Mouse (Mus musculus) olfactory bulb, adult 2 months (tissue): ENCODE measurements around the gene Adgrf1. TPM values are rescaled to one million over a fixed set of nuclear protein-coding genes. Genes with fewer than 3 reads are reported as not detected.

Experiments
- H3K27ac ChIP-seq: fragments of 200-500 bp; 2 replicates; pipeline ENCODE4 v1.5.1; 2012; ENCODE audit warnings: low read depth, low read length; ENCODE audit not compliant: insufficient read depth
- H3K4me1 ChIP-seq: fragments of 200-500 bp; 2 replicates; pipeline ENCODE4 v1.6.1; 2012; ENCODE audit warnings: low read length; ENCODE audit not compliant: control insufficient read depth, insufficient read depth
- H3K4me3 ChIP-seq: fragments of 200-500 bp; 2 replicates; pipeline ENCODE4 v1.5.1; 2012; ENCODE audit warnings: mild to moderate bottlenecking, low read depth, low read length, moderate library complexity; ENCODE audit not compliant: insufficient read depth
- CTCF ChIP-seq: fragments of 200-500 bp; IDR thresholded peaks from 2 replicates; pipeline ENCODE4 v1.5.1; 2012; ENCODE audit warnings: low read depth, mild to moderate bottlenecking, low read length, moderate library complexity; ENCODE audit not compliant: insufficient read depth
- POLR2A ChIP-seq: fragments of 200-500 bp; IDR thresholded peaks from 2 replicates; pipeline ENCODE4 v1.6.1; 2012; ENCODE audit warnings: mild to moderate bottlenecking, low read depth, low read length, moderate library complexity; ENCODE audit not compliant: insufficient read depth
- WGBS: fragments of 180-500 bp; shearing (Covaris S2); methylation state at CpG from one replicate; pipeline ENCODE4 v1.1.7; 2018; 5-methylcytosine and 5-hydroxymethylcytosine counted together
- polyA plus RNA-seq: library from polyadenylated mRNA; stranded (reverse); fragments of >200 nt; gene quantifications from 2 replicates; pipeline ENCODE4 v1.2.4, GENCODE M21; 2012; ENCODE audit warnings: low replicate concordance; ENCODE audit not compliant: missing spikeins, insufficient read depth, insufficient read length

Adgrf1 gene
- not detected in 2 replicates for polyA plus RNA-seq

DNA sequence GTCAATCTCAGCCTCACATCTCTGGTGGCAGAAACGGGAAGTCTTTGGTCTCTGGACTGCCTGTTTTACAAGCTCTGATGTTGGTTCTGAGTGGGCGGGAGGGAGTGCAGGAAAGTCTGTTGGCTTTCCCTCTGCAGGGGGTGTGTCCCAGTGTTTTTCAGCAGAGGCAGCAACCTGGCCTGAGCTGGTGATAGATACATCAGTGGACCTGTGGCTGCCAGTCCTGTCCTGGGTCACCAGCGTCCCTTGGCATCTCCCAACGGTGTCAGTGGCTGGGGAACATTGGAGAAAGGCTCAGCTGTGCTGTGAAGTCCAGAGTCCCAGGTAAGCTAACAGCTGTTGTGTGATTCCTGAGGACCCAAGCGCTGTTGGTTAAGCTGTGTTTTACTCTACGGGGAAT, at the start of gene Adgrf1:
TSS of gene Adgrf1 (plus strand) at position 169 of the 400 bp plus-strand sequence.
- 71% methylated on average over 6 of the region's 6 CpGs for WGBS
- Histone ChIP-seq H3K4me1 (peaks cover 2% of the 10 kb centered on the region), H3K27ac (no peak within 1 kb of the TSS), H3K4me3 (no peak within 1 kb of the TSS)
- TF ChIP-seq POLR2A (no peak), CTCF (no peak)

DNA sequence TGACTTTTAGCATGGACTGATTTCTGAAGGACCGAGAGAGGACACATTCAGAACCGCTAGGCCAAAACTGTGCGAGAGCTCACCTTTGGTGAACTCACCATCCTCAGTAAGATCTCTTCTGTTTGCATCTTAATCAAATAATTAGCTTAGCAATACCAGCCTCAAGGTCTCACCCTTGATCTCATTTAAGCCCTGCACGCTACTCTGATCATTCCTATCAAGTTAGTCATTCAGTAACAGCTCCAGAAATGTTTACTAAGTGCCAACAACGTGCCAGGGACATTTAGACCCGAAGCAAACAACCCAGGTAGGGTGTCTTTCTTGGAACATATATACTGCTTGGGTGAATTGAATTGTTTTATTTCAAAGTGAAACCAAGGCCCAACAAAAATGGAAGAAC, 44.0 kb upstream of the Adgrf1 start:
- no peak for TF ChIP-seq POLR2A
- TF ChIP-seq CTCF: no peak
- H3K27ac ChIP-seq: no peak overlapping the region
- no peak overlapping the region for H3K4me3 ChIP-seq
- WGBS: 91% methylated on average over 6 of the region's 6 CpGs
- peaks cover 4% of the 10 kb centered on the region; the same call in 1 of the 2 replicates for H3K4me1 ChIP-seq

DNA sequence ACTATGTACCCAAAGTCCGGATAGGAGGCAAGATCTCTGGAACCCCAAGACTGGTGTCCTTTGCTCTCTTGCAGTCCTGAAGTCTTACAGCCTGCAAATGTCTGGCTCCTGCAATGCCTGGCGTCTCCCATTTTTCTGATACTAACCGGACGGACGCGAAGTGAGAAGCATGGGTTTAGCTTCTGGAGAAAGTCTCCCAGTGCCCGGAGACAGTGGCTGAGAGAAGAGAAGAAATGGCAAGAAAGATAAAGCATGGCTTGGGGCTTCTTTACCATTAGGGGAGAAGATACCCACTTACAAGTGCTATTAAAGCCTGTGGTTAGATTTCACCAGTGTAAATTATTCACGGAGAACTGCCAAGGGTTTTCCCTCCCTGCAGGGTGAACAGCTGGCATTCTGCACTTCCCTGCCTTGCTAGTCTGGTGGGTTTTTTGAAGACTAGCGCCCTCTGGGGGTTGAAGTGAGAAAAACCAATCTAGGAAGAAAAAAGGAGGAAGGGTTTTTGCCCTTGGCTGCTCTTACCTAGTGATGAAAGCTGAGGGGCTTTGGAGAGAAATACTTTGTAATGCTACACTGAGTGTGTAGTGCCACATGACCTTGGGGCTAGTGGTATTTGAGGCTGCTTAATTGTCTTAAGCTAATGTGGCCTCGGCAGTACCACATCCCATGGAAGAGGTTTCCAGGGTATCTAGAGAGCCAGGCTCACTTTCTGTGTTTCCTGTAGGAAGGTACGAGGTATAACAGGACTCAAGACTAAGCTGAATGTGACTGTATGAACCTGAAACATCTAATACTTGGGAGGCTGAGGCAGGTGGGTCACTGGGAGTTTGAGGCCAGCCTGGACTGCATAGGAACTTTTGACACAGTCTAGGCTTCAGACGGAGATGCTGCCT, 40.3 kb upstream of the Adgrf1 start:
- no peak overlapping the region for H3K27ac ChIP-seq
- 30% methylated on average over 12 of the region's 12 CpGs for WGBS
- peaks cover 4% of the 10 kb centered on the region; the same call in 1 of the 2 replicates for H3K4me1 ChIP-seq
- no peak overlapping the region for H3K4me3 ChIP-seq
- no peak for TF ChIP-seq POLR2A
- peak; percentile 39; the same call in 1 of the 2 replicates for TF ChIP-seq CTCF

DNA sequence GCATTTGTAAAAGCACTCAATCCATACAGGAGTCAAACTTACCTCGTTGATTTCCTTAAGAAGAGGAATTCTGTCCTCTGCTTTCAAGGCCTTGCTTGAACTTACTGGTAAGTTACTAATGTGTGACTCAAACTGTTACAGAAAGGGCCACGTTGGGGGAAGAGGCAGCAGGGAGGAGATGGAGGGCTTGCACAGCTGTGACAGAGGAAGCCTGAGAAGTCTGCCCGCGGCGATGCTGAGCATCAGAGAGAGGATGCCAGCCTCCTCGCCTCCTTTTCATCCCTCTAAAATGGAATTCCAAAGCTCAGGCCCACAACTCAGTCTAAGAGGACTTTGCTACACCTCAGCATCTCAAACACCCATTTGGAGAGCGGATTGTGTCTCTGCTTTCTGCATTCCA, 39.3 kb upstream of the Adgrf1 start:
- Histone ChIP-seq H3K27ac (no peak overlapping the region), H3K4me3 (no peak overlapping the region), H3K4me1 (peaks cover 4% of the 10 kb centered on the region; the same call in 1 of the 2 replicates)
- 60% methylated on average over 7 of the region's 7 CpGs for WGBS
- TF ChIP-seq POLR2A (no peak), CTCF (no peak)

DNA sequence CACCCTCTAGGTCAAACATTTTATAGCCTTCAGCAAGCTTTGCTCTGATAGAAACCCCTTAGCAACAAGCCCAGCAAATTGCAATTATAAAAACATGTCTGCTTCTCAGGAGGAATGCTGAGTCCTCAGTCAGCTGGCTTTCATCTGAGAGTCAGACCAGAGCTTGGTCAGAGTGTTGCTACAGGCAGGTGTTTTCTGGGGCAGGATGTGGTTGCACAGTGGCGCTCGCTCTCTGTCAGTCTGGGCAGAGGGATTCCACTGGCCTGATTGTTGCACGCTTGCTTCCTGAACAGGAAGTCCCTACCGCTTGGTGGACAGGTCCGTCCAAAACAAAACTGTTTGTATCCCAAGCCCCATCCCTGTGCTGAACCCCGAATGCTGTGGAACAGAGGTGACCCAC, 37.4 kb upstream of the Adgrf1 start:
- TF ChIP-seq CTCF (no peak), POLR2A (no peak)
- WGBS: 81% methylated on average over 6 of the region's 6 CpGs
- Histone ChIP-seq H3K4me3 (no peak overlapping the region), H3K4me1 (peaks cover 4% of the 10 kb centered on the region; the same call in 1 of the 2 replicates), H3K27ac (no peak overlapping the region)

DNA sequence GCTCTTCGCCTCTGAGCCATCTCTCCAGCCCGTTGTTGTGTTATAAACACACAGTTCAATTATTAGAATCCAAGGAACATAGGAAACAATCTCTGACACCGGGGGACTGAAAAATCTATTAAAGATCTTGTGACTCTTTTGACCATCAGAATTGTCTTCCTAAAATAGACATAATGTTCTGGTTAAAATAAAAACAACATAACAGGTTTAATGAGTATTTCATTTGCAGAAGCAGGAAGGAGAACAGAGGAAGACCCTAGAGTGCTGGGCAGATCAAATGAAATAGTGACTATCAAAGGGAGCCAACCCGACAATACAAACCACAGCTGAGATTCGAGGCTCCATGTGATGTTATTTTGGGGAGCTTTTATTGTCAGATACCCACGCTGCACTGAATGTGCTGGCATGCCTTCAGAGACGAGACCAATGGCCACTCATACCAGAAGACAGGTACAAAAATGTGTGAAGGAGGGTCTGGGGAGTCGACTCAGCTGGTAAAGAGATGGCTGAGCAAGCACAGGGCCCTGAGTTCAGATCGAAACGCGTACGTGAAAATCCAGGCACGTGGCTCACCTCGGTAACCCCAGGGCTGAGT, 33.4 kb upstream of the Adgrf1 start:
- 88% methylated on average over 14 of the region's 14 CpGs for WGBS
- Histone ChIP-seq H3K27ac (no peak overlapping the region), H3K4me3 (no peak overlapping the region), H3K4me1 (no peaks in the 10 kb centered on the region)
- TF ChIP-seq CTCF: no peak
- TF ChIP-seq POLR2A: no peak

DNA sequence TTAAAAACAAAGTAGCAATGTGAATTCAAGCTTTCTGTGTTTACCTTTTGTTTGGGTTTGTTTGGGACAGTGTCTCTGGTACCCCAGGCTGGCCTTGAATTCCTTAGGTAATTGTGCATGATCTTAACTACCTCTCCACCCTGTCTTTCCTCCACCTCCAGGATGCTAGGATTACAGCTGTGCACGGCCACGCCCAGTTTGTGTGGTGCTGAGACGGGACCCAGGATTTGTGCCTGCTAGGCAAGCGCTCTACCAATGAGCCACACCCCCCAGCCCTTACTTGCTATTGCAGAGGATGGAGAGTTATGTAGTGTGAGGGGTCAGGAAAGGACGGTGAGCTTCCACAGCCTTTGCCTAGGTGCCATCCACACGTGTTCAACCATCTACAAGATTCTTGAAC, 31.1 kb upstream of the Adgrf1 start:
- no peak overlapping the region for H3K4me3 ChIP-seq
- WGBS: 88% methylated on average over 6 of the region's 6 CpGs
- H3K27ac ChIP-seq: no peak overlapping the region
- no peaks in the 10 kb centered on the region for H3K4me1 ChIP-seq
- TF ChIP-seq CTCF: no peak
- TF ChIP-seq POLR2A: no peak

DNA sequence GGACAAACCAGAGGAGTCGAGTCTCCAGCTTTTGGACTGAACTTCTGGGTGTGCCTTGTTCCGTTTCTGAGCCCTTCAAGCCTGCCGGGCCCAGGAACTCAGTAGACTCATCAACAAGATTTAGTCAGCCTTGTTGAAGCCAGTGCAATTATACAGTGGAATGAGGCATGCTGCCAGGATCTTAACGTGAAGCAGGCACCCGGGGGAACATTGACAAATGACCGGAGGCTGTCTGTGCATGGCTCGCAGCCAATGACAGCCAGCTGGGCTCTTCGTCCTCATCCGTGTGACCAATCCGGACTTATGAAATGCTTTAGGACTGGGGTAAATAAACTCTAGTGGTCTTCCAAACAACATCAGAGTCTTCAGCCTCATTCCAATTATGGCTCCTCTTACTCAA, 29.0 kb upstream of the Adgrf1 start:
- Histone ChIP-seq H3K27ac (no peak overlapping the region), H3K4me1 (no peaks in the 10 kb centered on the region), H3K4me3 (no peak overlapping the region)
- WGBS: 32% methylated on average over 10 of the region's 10 CpGs
- TF ChIP-seq POLR2A (no peak), CTCF (no peak)

DNA sequence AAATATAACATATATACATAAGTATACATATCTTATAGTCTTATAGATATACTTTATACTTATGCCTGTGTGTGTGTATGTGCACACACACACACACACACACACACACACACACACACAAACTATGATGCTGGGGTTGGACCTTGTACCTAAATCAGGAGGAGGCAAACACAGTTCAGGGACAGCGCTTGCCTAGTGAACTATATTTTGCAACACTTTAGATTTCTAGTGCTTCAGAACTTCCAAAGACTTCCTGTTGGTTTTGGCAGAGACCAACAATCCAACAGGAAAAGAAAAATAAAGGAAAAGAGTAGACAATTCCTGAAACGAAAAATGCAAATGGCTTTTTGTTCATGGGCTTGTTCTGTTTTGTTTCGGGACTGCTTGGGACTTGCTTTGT, 27.5 kb upstream of the Adgrf1 start:
- H3K4me1 ChIP-seq: no peaks in the 10 kb centered on the region
- WGBS: 73% methylated on average over 3 of the region's 3 CpGs
- no peak for TF ChIP-seq CTCF
- no peak overlapping the region for H3K4me3 ChIP-seq
- no peak overlapping the region for H3K27ac ChIP-seq
